Mouse (Mus musculus) hematopoietic stem cell, adult 5-6 weeks (primary cell): ENCODE results near the gene Gm28919. TPM values are rescaled to one million over a fixed set of nuclear protein-coding genes. Genes with fewer than 3 reads are reported as not detected.
"Not testable (repeated sequence)": the region's sequence is repeated elsewhere in the genome, so short reads cannot be mapped to it uniquely, and the experiment has no call there.

Source experiments
- ATAC-seq, 2 experiments: fragments of 125-278 bp in 1 of 2; replicated peaks in 1 of 2; 2 replicates each; pipeline ENCODE4 v1.8.0; 2016 to 2017; ENCODE audit warnings: inconsistent platforms in 2 of 2, mild to moderate bottlenecking in 2 of 2, moderate number of reproducible peaks in 2 of 2, low read depth in 1 of 2, moderate TSS enrichment in 1 of 2; ENCODE audit not compliant: low FRiP score in 2 of 2, poor library complexity in 2 of 2, severe bottlenecking in 2 of 2, insufficient read depth in 1 of 2, low TSS enrichment in 1 of 2
- total RNA-seq: library from RNA; stranded (forward); fragments of 172-1452, 232-1000 nt; gene quantifications from 2 replicates; pipeline ENCODE4 v1.2.3, GENCODE M21; 2017

Gm28919 gene
- total RNA-seq, result not detected in 2 replicates

- ATAC-seq, result not testable (repeated sequence)
These were observed at the start of gene Gm28919 for GRCm38 (mm10) chrY:6583246-6583645. TSS of gene Gm28919 (plus strand) at chrY:6583546.

Other genes starting within 250 kb of the Gm28919 start
- gene Gm21719, start 99.3 kb downstream of the Gm28919 start, total RNA-seq, result not detected in 2 replicates